Mouse (Mus musculus): ENCODE results near the gene Larp1b.

GRCm38 (mm10) chr3:41081474-41082301 lies 132.1 kb downstream of the Larp1b start:
- no peak for TF ChIP-seq CTCF (IDR thresholded peaks at IDR 0.05; ENCODE audit: low read depth, low read length)
- no peak for TF ChIP-seq GATA1 (IDR thresholded peaks at IDR 0.05; ENCODE audit: borderline replicate concordance, low read length)
- no peak for TF ChIP-seq TAL1 (conservative IDR thresholded peaks at IDR 0.05; ENCODE audit: low read depth, low read length)
- no peak for TF ChIP-seq POLR2AphosphoS5 (IDR thresholded peaks at IDR 0.05; ENCODE audit: insufficient replicate concordance, low read depth, low read length)
- no peak for TF ChIP-seq GATA2 (IDR thresholded peaks at IDR 0.05; ENCODE audit: borderline replicate concordance, low read depth, low read length)

Data from G1E (cell line).